Mouse (Mus musculus): ENCODE measurements around the gene Gm21292. TPM values are rescaled to one million over a fixed set of nuclear protein-coding genes. Genes with fewer than 3 reads are reported as not detected.
"Not testable (repeated sequence)": the region's sequence is repeated elsewhere in the genome, so short reads cannot be mapped to it uniquely, and the experiment has no call there.

Gm21292 gene
- not detected for total RNA-seq (2021)
- long read RNA-seq, experiment 1 = 0 reads
- long read RNA-seq, experiment 2 = 0 reads

DNA sequence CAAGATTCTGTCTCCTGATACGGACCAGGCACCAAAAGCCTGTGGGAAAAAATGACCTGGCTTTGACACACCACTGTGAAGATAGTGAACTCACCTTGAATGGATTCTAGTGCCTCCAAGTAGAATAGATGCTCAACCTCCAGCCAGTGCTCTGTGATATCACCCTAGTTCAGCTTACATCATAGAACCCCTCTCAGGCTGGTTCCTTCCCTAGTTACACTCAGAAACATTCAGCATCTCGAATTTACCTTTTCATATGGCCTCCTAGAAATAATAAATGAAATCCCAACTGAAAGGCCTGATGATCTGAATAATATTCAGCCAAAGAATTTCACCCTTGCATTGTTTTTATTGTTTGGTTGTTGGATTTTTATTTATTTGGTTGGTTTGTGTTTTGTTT lies at the start of gene Gm21292:
Gm21292 (minus strand) TSS at position 101 of the 400 bp plus-strand sequence.
- DNase-seq (ENCODE audit: low spot score in 2 of 2); H3K4me3 ChIP-seq; H3K27ac ChIP-seq: not testable (repeated sequence)

Other genes with a start within 250 kb of the Gm21292 start
- gene Gm21721, start 68.3 kb upstream of the Gm21292 start, total RNA-seq (2021) = not detected
- not detected for gene Gm21812, start 213.3 kb upstream of the Gm21292 start, total RNA-seq (2021)